Mouse (Mus musculus) hindbrain, embryonic 16.5 days (tissue): ENCODE measurements around the gene Itgb2. TPM values are rescaled to one million over a fixed set of nuclear protein-coding genes. Genes with fewer than 3 reads are reported as not detected.

Source experiments
- ATAC-seq: fragments of 200-750 bp; cut with Nextera tagmentation; 2 replicates; pipeline ENCODE4 v1.8.0; 2017; ENCODE audit warnings: moderate TSS enrichment, moderate library complexity
- H3K27ac ChIP-seq: fragments of 300-500 bp; sonication (generic); 2 replicates; pipeline ENCODE4 v1.5.1; 2014; ENCODE audit warnings: low read depth, mild to moderate bottlenecking, control low read depth, low read length, moderate library complexity
- H3K27me3 ChIP-seq: fragments of 300-500 bp; sonication (generic); replicated peaks from 2 replicates; pipeline ENCODE4 v1.6.1; 2014; ENCODE audit warnings: low read length; ENCODE audit not compliant: control insufficient read depth, insufficient read depth
- H3K36me3 ChIP-seq: fragments of 300-500 bp; sonication (generic); 2 replicates; pipeline ENCODE4 v1.6.1; 2014; ENCODE audit warnings: mild to moderate bottlenecking, low read length, moderate library complexity, mixed read lengths; ENCODE audit not compliant: control insufficient read depth, insufficient read depth
- H3K4me1 ChIP-seq: fragments of 300-500 bp; sonication (generic); 2 replicates; pipeline ENCODE4 v1.6.1; 2014; ENCODE audit warnings: low read depth, low read length; ENCODE audit not compliant: control insufficient read depth, insufficient read depth
- H3K4me2 ChIP-seq: fragments of 300-500 bp; sonication (generic); 2 replicates; pipeline ENCODE4 v1.6.1; 2014; ENCODE audit warnings: mild to moderate bottlenecking, low read length, control low read depth, moderate library complexity
- H3K4me3 ChIP-seq: fragments of 300-500 bp; sonication (generic); 2 replicates; pipeline ENCODE4 v1.5.1; 2014; ENCODE audit warnings: mild to moderate bottlenecking, low read length, control low read depth, moderate library complexity
- H3K9ac ChIP-seq: fragments of 300-500 bp; sonication (generic); 2 replicates; pipeline ENCODE4 v1.6.1; 2014; ENCODE audit warnings: low read depth, mild to moderate bottlenecking, control low read depth, low read length, moderate library complexity
- H3K9me3 ChIP-seq: fragments of 300-500 bp; sonication (generic); 2 replicates; pipeline ENCODE4 v1.6.1; 2014; ENCODE audit warnings: mild to moderate bottlenecking, low read length, moderate library complexity; ENCODE audit not compliant: control insufficient read depth
- WGBS: fragments of 180-500 bp; shearing (Covaris S2); extraction: QIAGEN DNeasy Blood & Tissue Kit; methylation state at CpG from one replicate; pipeline ENCODE4 v1.1.7; 2014; 5-methylcytosine and 5-hydroxymethylcytosine counted together
- polyA plus RNA-seq: library from polyadenylated mRNA; unstranded; fragments of >200 nt; fragmentation: Nextera tagmentation; extraction: Ambion mirVana; gene quantifications from 2 replicates; pipeline ENCODE4 v1.2.1, GENCODE M21; 2015

Gene Itgb2
- polyA plus RNA-seq, 1 experiment from 2014 or later, result 1.1 TPM

DNA sequence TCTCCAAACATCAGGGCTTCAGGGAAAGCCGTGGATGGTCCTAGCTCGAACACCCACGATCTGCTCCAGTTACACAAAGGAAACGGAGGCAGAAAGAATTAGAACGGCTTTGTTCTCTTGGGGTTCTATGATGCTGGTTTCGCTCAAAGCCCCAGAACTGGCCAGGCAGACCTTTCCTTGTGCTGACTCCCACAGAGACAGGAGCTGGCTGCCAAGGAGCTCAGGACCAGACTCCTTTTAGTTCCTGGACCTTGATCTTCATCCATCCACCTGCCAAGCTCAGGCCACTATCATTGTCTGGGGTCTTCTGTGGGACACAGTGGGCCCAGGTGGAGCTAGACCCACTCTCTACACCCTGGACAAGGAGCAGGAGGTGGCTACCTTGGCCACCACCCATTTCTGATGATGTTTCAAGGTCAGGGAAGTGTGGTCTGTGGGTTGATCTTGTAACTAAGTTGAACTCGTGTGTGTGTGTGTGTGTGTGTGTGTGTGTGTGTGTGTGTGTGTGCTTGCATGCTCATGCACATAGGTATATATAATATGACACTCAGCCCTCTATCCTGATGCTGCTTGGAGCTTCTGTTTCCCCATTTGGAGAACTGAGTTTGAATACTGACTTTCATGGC lies 9.4 kb downstream of the Itgb2 start:
- 71% methylated on average over 7 of the region's 7 CpGs for WGBS
- Histone ChIP-seq H3K4me3 (no peak overlapping the region), H3K27ac (no peak overlapping the region), H3K9ac (no peak overlapping the region), H3K9me3 (no peaks in the 10 kb centered on the region), H3K36me3 (no peaks in the 10 kb centered on the region), H3K4me2 (no peak overlapping the region), H3K27me3 (no peaks in the 10 kb centered on the region), H3K4me1 (no peaks in the 10 kb centered on the region)
- ATAC-seq, result no peak

DNA sequence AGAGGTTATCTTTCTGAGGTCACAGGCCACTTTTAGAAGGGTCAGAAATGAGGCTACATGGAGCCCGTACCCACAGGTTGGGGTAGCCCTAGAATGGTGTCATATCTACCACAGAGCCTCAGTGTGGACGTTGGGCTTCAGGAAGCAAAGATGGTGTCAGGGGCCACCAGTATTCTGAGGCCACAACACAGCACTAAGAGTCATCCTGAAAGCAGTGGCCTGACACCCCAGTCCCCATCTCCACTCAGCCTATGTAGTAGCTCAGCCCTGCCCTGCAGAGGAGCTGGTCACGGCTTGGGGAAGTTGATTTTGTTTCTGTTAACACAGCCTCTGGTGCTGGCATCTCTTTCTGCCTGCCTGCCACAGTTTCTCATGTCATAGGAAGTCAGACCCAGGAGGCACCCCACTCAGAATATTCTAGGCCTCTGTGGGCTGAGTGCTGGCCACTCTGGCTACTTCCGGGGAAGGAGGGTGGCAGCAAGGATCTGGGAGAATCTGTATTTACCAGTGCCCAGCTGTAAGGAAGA lies 10.6 kb downstream of the Itgb2 start:
- Histone ChIP-seq H3K27ac (no peak overlapping the region), H3K4me2 (no peak overlapping the region), H3K4me3 (no peak overlapping the region), H3K9me3 (no peaks in the 10 kb centered on the region), H3K27me3 (no peaks in the 10 kb centered on the region), H3K36me3 (no peaks in the 10 kb centered on the region), H3K9ac (no peak overlapping the region), H3K4me1 (no peaks in the 10 kb centered on the region)
- ATAC-seq, result no peak
- 90% methylated on average over 4 of the region's 4 CpGs for WGBS

DNA sequence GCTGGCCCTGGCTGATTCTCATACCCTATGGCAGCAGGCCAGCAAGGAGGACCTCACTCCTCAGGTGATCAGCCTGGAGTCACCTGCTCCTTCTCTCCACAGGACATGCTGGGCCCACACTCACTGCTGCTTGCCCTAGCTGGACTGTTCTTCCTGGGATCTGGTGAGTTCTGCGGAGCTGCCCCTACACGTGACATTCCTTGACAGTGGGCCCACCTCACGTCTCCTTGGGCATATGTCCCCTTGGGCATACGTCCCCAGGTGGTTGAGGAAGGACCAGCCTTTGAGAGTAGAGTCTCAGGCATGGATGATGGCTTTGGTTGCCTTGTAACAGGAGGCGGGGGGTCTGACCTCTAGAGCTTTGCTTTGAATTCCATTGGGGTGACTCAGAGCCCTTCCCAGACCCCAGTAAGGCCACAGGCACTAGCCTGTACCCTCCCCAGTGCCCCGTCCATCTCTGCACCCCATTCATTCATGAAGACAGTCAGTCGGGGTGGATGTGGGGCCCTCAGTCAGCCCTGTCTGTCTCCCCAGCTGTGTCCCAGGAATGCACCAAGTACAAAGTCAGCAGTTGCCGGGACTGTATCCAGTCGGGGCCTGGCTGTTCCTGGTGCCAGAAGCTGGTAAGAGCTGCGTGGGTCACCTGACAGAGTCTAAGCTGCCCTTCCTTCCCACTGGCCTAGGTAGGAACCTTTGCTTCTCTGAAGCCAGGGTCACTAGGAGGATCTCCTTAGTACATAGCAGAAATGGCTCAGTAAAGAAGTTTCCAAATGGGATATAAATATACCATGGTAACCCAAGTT lies 12.0 kb downstream of the Itgb2 start:
- H3K9ac ChIP-seq, result no peak overlapping the region
- no peak overlapping the region for H3K4me3 ChIP-seq
- no peaks in the 10 kb centered on the region for H3K4me1 ChIP-seq
- H3K36me3 ChIP-seq, result no peaks in the 10 kb centered on the region
- no peaks in the 10 kb centered on the region for H3K27me3 ChIP-seq
- no peak for ATAC-seq
- WGBS, result 79% methylated on average over 10 of the region's 10 CpGs
- H3K27ac ChIP-seq, result no peak overlapping the region
- no peak overlapping the region for H3K4me2 ChIP-seq
- H3K9me3 ChIP-seq, result no peaks in the 10 kb centered on the region

DNA sequence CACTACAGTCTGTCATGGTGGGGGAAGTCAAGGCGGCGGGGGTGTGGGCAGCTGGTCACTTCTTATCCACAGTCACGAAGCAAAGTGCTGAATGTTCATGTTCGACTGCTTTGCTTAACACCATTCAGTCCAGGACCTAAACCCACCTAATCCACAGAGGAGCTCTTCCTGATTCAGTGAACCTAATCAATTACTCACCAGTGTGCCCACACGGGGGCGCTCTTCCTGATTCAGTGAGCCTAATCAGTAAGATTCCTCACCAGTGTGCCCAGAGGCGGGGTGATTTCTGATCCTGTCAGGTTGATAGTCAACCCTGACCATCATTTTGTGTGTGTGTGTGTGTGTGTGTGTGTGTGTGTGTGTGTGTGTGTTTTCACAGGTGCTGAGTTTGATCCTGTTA lies 13.2 kb downstream of the Itgb2 start:
- no peak for ATAC-seq
- no peaks in the 10 kb centered on the region for H3K4me1 ChIP-seq
- WGBS, result 42% methylated on average over 7 of the region's 7 CpGs

DNA sequence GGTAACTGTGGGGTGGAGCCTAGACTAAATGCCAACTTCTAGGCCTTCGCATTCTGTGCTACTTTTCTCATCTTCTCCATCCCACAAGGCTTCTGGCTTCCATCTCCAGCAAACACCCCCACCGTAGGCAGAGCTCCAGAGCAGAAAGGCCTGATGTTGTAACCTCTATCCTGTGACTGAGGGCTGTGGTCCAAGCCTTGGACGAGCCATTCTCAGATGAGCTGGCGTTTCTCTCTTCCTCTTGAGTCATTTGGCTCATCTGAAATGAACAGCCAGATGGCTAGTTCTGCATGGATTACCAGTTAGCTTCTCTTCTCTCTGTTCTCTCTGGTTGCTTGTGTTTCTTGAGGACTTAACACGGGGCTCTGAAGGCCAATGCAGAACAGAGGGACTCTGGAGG lies 14.9 kb downstream of the Itgb2 start:
- Histone ChIP-seq H3K4me3 (no peak overlapping the region), H3K27me3 (no peaks in the 10 kb centered on the region), H3K9me3 (no peaks in the 10 kb centered on the region), H3K9ac (no peak overlapping the region), H3K36me3 (no peaks in the 10 kb centered on the region), H3K4me2 (no peak overlapping the region), H3K27ac (no peak overlapping the region), H3K4me1 (no peaks in the 10 kb centered on the region)
- ATAC-seq, result no peak
- 72% methylated on average over 5 of the region's 5 CpGs for WGBS

More for the DNA sequence above, 13.2 kb downstream of the Itgb2 start:
- no peak overlapping the region for H3K4me2 ChIP-seq
- H3K36me3 ChIP-seq, result no peaks in the 10 kb centered on the region
- no peaks in the 10 kb centered on the region for H3K27me3 ChIP-seq
- no peaks in the 10 kb centered on the region for H3K9me3 ChIP-seq
- no peak overlapping the region for H3K4me3 ChIP-seq
- no peak overlapping the region for H3K27ac ChIP-seq
- H3K9ac ChIP-seq, result no peak overlapping the region

DNA sequence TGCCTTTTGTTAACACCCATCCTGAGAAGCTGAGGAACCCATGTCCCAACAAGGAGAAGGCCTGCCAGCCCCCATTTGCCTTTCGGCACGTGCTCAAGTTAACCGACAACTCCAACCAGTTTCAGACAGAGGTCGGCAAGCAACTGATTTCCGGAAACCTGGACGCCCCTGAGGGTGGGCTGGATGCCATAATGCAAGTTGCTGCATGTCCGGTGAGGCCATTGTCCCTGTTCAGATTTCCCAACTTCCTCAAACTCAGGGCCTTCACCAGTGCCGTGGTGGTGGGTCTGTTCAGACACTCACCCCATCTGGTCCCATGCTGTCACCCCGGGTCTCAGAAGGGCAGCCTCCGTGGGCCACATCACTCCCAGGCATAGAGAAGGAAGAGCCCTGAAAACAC lies 18.5 kb downstream of the Itgb2 start:
- H3K36me3 ChIP-seq, result no peaks in the 10 kb centered on the region
- no peaks in the 10 kb centered on the region for H3K4me1 ChIP-seq
- H3K9ac ChIP-seq, result no peak overlapping the region
- no peak overlapping the region for H3K4me2 ChIP-seq
- 84% methylated on average over 10 of the region's 10 CpGs for WGBS
- no peak for ATAC-seq
- H3K27me3 ChIP-seq, result no peaks in the 10 kb centered on the region
- no peak overlapping the region for H3K4me3 ChIP-seq
- H3K9me3 ChIP-seq, result no peaks in the 10 kb centered on the region
- no peak overlapping the region for H3K27ac ChIP-seq

DNA sequence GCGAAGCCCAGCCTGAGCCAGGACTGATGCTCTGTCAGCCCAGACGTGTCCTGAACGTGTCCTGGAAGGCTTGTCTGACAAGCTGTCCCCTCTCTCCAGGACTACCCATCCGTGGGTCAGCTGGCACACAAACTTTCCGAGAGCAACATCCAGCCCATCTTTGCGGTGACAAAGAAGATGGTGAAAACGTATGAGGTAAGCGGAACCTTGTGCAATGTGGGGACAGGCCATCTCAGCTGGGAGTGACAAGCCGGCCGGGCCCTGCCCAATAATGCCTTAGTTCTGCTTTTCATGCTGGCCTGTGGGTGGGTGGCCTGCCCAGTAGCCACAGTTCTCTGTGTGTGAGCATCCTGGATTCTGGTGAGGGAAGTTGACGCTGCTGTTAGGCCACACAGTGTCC lies 20.8 kb downstream of the Itgb2 start:
- no peaks in the 10 kb centered on the region for H3K4me1 ChIP-seq
- no peak overlapping the region for H3K9ac ChIP-seq
- H3K9me3 ChIP-seq, result no peaks in the 10 kb centered on the region
- ATAC-seq, result no peak
- no peak overlapping the region for H3K4me3 ChIP-seq
- no peaks in the 10 kb centered on the region for H3K27me3 ChIP-seq
- no peak overlapping the region for H3K27ac ChIP-seq
- 75% methylated on average over 11 of the region's 11 CpGs for WGBS
- no peaks in the 10 kb centered on the region for H3K36me3 ChIP-seq
- H3K4me2 ChIP-seq, result no peak overlapping the region

DNA sequence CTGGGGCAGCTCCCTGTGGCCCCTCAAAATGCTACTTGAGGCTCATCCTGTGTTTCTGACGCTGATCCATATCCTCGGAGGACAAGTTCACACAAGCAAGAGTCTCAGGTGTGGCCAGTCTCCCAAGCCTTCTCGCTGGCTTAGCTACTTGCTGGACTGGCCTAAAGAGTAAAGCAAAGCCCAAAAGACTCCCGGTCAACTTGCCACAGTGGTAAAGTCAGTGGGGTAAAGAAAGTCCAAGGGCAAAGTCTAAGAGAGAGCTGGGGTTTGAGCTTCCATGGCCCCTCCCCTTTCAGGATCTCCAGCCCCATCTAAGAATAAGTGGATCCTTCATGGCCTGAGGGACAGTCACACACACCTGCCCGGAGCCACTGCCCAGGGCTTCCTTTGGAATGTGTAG lies 22.1 kb downstream of the Itgb2 start:
- whole genome bisulfite sequencing, result 91% methylated on average over 5 of the region's 5 CpGs
- Histone ChIP-seq H3K4me1 (no peaks in the 10 kb centered on the region), H3K4me2 (no peak overlapping the region), H3K27ac (no peak overlapping the region), H3K4me3 (no peak overlapping the region), H3K27me3 (no peaks in the 10 kb centered on the region), H3K36me3 (no peaks in the 10 kb centered on the region), H3K9me3 (no peaks in the 10 kb centered on the region), H3K9ac (no peak overlapping the region)
- ATAC-seq, result no peak

DNA sequence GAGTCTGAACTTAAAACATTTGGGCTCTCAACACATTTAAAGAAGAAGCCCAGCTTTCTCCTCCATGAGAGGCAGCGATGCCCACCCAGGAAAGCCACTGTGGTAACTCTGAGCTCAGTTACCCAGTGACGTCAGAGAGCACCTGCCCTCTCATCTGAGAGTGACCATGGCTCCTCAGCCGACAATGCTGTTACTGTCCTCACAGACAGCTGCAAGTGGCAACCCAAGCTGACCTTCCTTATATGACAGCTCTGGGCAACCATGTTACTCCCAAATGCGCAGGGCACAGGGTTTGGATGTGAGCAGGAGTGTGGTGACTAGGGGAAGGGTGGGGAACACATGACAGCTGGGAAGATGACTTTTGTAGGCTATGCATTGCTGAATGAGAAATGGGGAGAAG lies 23.2 kb downstream of the Itgb2 start:
- no peaks in the 10 kb centered on the region for H3K9me3 ChIP-seq
- WGBS, result 87% methylated on average over 4 of the region's 4 CpGs
- H3K4me1 ChIP-seq, result no peaks in the 10 kb centered on the region
- H3K4me2 ChIP-seq, result no peak overlapping the region
- no peak for ATAC-seq
- H3K27me3 ChIP-seq, result no peaks in the 10 kb centered on the region
- no peak overlapping the region for H3K27ac ChIP-seq
- no peak overlapping the region for H3K4me3 ChIP-seq
- no peaks in the 10 kb centered on the region for H3K36me3 ChIP-seq
- H3K9ac ChIP-seq, result no peak overlapping the region
